Mouse (Mus musculus) kidney, postnatal 0 days (tissue): ENCODE measurements around the gene Grid2ip. TPM values are rescaled to one million over a fixed set of nuclear protein-coding genes. Genes with fewer than 3 reads are reported as not detected.
A peak's percentile ranks its signal among the peaks of the same experiment; 100 is the strongest.

ENCODE experiments used
- ATAC-seq: fragments of 200-750 bp; cut with Nextera tagmentation; replicated peaks from 2 replicates; pipeline ENCODE4 v1.8.0; 2017; ENCODE audit warnings: low read depth, moderate number of reproducible peaks, moderate TSS enrichment, moderate library complexity; ENCODE audit not compliant: low FRiP score
- DNase-seq: peaks from one replicate; pipeline ENCODE4 v3.0.0-alpha.2; 2016; ENCODE audit warnings: low spot score
- H3K27ac ChIP-seq: fragments of 300-500 bp; sonication (generic); 2 replicates; pipeline ENCODE4 v1.5.1; 2014; ENCODE audit warnings: mild to moderate bottlenecking
- H3K27me3 ChIP-seq: fragments of 300-500 bp; sonication (generic); 2 replicates; pipeline ENCODE4 v1.6.1; 2014; ENCODE audit warnings: low read length, mixed read lengths; ENCODE audit not compliant: insufficient read depth
- H3K36me3 ChIP-seq: fragments of 300-500 bp; sonication (generic); 2 replicates; pipeline ENCODE4 v1.6.1; 2014; ENCODE audit warnings: low read length, mixed read lengths; ENCODE audit not compliant: insufficient read depth
- H3K4me1 ChIP-seq: fragments of 300-500 bp; sonication (generic); replicated peaks from 2 replicates; pipeline ENCODE4 v1.6.1; 2014; ENCODE audit warnings: antibody characterized with exemption, low read length, mixed read lengths; ENCODE audit not compliant: insufficient read depth
- H3K4me2 ChIP-seq: fragments of 300-500 bp; sonication (generic); 2 replicates; pipeline ENCODE4 v1.6.1; 2014; ENCODE audit warnings: mild to moderate bottlenecking, low read length, moderate library complexity, mixed read lengths
- H3K4me3 ChIP-seq: fragments of 300-500 bp; sonication (generic); replicated peaks from 2 replicates; pipeline ENCODE4 v1.5.1; 2014; ENCODE audit warnings: low read depth, low read length
- H3K9ac ChIP-seq: fragments of 300-500 bp; sonication (generic); 2 replicates; pipeline ENCODE4 v1.6.1; 2014; ENCODE audit warnings: low read depth, low read length
- H3K9me3 ChIP-seq: fragments of 300-500 bp; sonication (generic); replicated peaks from 2 replicates; pipeline ENCODE4 v1.6.1; 2016; ENCODE audit warnings: low read length, inconsistent platforms, mixed read lengths
- CTCF ChIP-seq: IDR thresholded peaks from 2 replicates; pipeline ENCODE4 v1.5.1; 2016; ENCODE audit warnings: antibody characterized with exemption, low read depth, mild to moderate bottlenecking, moderate library complexity
- WGBS: fragments of 180-500 bp; shearing (Covaris S2); extraction: QIAGEN DNeasy Blood & Tissue Kit; methylation state at CpG from one replicate; pipeline ENCODE4 v1.1.7; 2014; 5-methylcytosine and 5-hydroxymethylcytosine counted together
- polyA plus RNA-seq: library from polyadenylated mRNA; unstranded; fragments of >200 nt; fragmentation: Nextera tagmentation; extraction: Ambion mirVana; gene quantifications from 2 replicates; pipeline ENCODE4 v1.2.1, GENCODE M21; 2015

Gene Grid2ip
- polyA plus RNA-seq, 1 experiment from 2014 or later: 0.03 TPM

GRCm38 (mm10) chr5:143335089-143335460 lies 22.1 kb upstream of the Grid2ip start:
- Histone ChIP-seq H3K4me1 (no peaks in the 10 kb centered on the region), H3K36me3 (no peaks in the 10 kb centered on the region), H3K27me3 (no peaks in the 10 kb centered on the region), H3K4me2 (no peak overlapping the region), H3K4me3 (no peak overlapping the region), H3K9me3 (no peaks in the 10 kb centered on the region), H3K27ac (no peak overlapping the region), H3K9ac (no peak overlapping the region)
- 70% methylated on average over 7 of the region's 7 CpGs for WGBS
- ATAC-seq: no peak
- no peak for TF ChIP-seq CTCF
- no peak for DNase-seq

- H3K4me3 ChIP-seq: no peak overlapping the region
- H3K27me3 ChIP-seq: no peaks in the 10 kb centered on the region
- H3K36me3 ChIP-seq: no peaks in the 10 kb centered on the region
- TF ChIP-seq CTCF: peak; percentile 63
- no peak overlapping the region for H3K9ac ChIP-seq
- no peaks in the 10 kb centered on the region for H3K9me3 ChIP-seq
- WGBS: 65% methylated on average over 6 of the region's 6 CpGs
- no peak overlapping the region for H3K4me2 ChIP-seq
- no peak for ATAC-seq
- no peaks in the 10 kb centered on the region for H3K4me1 ChIP-seq
- no peak overlapping the region for H3K27ac ChIP-seq
- DNase-seq: peak; percentile 62
Measured at GRCm38 (mm10) chr5:143336559-143336958, 20.6 kb upstream of the Grid2ip start.

GRCm38 (mm10) chr5:143339603-143340002 lies 17.5 kb upstream of the Grid2ip start:
- no peaks in the 10 kb centered on the region for H3K27me3 ChIP-seq
- H3K9ac ChIP-seq: no peak overlapping the region
- H3K36me3 ChIP-seq: no peaks in the 10 kb centered on the region
- H3K4me2 ChIP-seq: no peak overlapping the region
- DNase-seq (no peak), ATAC-seq (no peak)
- WGBS: 48% methylated on average over 6 of the region's 6 CpGs
- no peaks in the 10 kb centered on the region for H3K4me1 ChIP-seq
- no peak for TF ChIP-seq CTCF
- no peak overlapping the region for H3K27ac ChIP-seq
- H3K9me3 ChIP-seq: no peaks in the 10 kb centered on the region
- H3K4me3 ChIP-seq: no peak overlapping the region

GRCm38 (mm10) chr5:143346367-143346766 lies 10.8 kb upstream of the Grid2ip start:
- TF ChIP-seq CTCF: no peak
- WGBS: 45% methylated on average over 8 of the region's 8 CpGs
- ATAC-seq (peak; percentile 83), DNase-seq (peak; percentile 85)
- no peaks in the 10 kb centered on the region for H3K36me3 ChIP-seq
- no peaks in the 10 kb centered on the region for H3K4me1 ChIP-seq
- H3K9me3 ChIP-seq: no peaks in the 10 kb centered on the region; the same call in 1 of the 2 replicates
- H3K9ac ChIP-seq: no peak overlapping the region
- no peak overlapping the region for H3K27ac ChIP-seq
- no peak overlapping the region for H3K4me2 ChIP-seq
- no peak overlapping the region for H3K4me3 ChIP-seq
- H3K27me3 ChIP-seq: no peaks in the 10 kb centered on the region

GRCm38 (mm10) chr5:143356017-143356416 lies 1.1 kb upstream of the Grid2ip start:
- no peak overlapping the region for H3K9ac ChIP-seq
- H3K4me1 ChIP-seq: no peaks in the 10 kb centered on the region; the same call in 1 of the 2 replicates
- no peak overlapping the region for H3K4me2 ChIP-seq
- no peaks in the 10 kb centered on the region for H3K9me3 ChIP-seq
- H3K27me3 ChIP-seq: peaks cover 8% of the 10 kb centered on the region
- H3K4me3 ChIP-seq: no peak overlapping the region
- WGBS: 43% methylated on average over 5 of the region's 5 CpGs
- H3K36me3 ChIP-seq: no peaks in the 10 kb centered on the region
- H3K27ac ChIP-seq: no peak overlapping the region
- no peak for DNase-seq
- no peak for TF ChIP-seq CTCF
- ATAC-seq: no peak

GRCm38 (mm10) chr5:143357564-143357963 lies 426 bp downstream of the Grid2ip start:
- TF ChIP-seq CTCF: no peak
- Histone ChIP-seq H3K4me1 (no peaks in the 10 kb centered on the region; the same call in 1 of the 2 replicates), H3K9ac (no peak overlapping the region)

GRCm38 (mm10) chr5:143359263-143359662 lies 2.1 kb downstream of the Grid2ip start:
- Histone ChIP-seq H3K4me3 (no peak overlapping the region), H3K9ac (no peak overlapping the region), H3K27me3 (peaks cover 12% of the 10 kb centered on the region), H3K4me1 (peaks cover 2% of the 10 kb centered on the region; the same call in 1 of the 2 replicates), H3K9me3 (no peaks in the 10 kb centered on the region), H3K27ac (no peak overlapping the region), H3K36me3 (no peaks in the 10 kb centered on the region), H3K4me2 (no peak overlapping the region)
- TF ChIP-seq CTCF: no peak
- DNase-seq: no peak
- no peak for ATAC-seq
- 38% methylated on average over 7 of the region's 7 CpGs for WGBS

More at GRCm38 (mm10) chr5:143357564-143357963, 426 bp downstream of the Grid2ip start:
- DNase-seq: no peak
- H3K27ac ChIP-seq: no peak overlapping the region
- ATAC-seq: no peak
- H3K36me3 ChIP-seq: no peaks in the 10 kb centered on the region
- peaks cover 8% of the 10 kb centered on the region for H3K27me3 ChIP-seq
- H3K4me3 ChIP-seq: no peak overlapping the region
- H3K4me2 ChIP-seq: peak overlapping the region; percentile 35
- H3K9me3 ChIP-seq: no peaks in the 10 kb centered on the region
- WGBS: 5% methylated on average over 28 of the region's 28 CpGs
